Mouse (Mus musculus): ENCODE data around the gene E2f2. TPM values are rescaled to one million over a fixed set of nuclear protein-coding genes. Genes with fewer than 3 reads are reported as not detected.

Gene E2f2
- total RNA-seq (2023) = 10.1 TPM

GRCm38 (mm10) chr4:136172011-136172541, at the start of gene E2f2:
Gene E2f2 (plus strand): TSS chr4:136172394.

GRCm38 (mm10) chr4:136143193-136143976, 28.8 kb upstream of the E2f2 start, which contains the start of gene Id3:
Gene Id3 (plus strand): TSS chr4:136143497.

GRCm38 (mm10) chr4:136206033-136206893, 34.1 kb downstream of the E2f2 start, which contains the start of gene Asap3:
Gene Asap3 (plus strand): TSS chr4:136206365.

Other genes with a start within 250 kb of the E2f2 start
- gene Hmgcl, start 225.9 kb upstream of the E2f2 start, total RNA-seq (2023) = 24.9 TPM
- 6.6 TPM for gene Gale, start 208.7 kb upstream of the E2f2 start, total RNA-seq (2023)
- gene Lypla2, start 199.8 kb upstream of the E2f2 start, total RNA-seq (2023) = 105 TPM
- 40.4 TPM for gene Pithd1, start 185.1 kb upstream of the E2f2 start, total RNA-seq (2023)
- 38.8 TPM for gene Eloa, start 150.6 kb upstream of the E2f2 start, total RNA-seq (2023)
- gene Rpl11, start 119.0 kb upstream of the E2f2 start, total RNA-seq (2023) = 1,119 TPM
- gene Id3, start 28.9 kb upstream of the E2f2 start, total RNA-seq (2023) = 31.0 TPM
- gene Asap3, start 34.0 kb downstream of the E2f2 start, total RNA-seq (2023) = 0.21 TPM
- 0.62 TPM for gene Tcea3, start 75.3 kb downstream of the E2f2 start, total RNA-seq (2023)
- 10.2 TPM for gene Zfp46, start 112.3 kb downstream of the E2f2 start, total RNA-seq (2023)
- 122 TPM for gene Hnrnpr, start 138.5 kb downstream of the E2f2 start, total RNA-seq (2023)

Measured in CD4-positive naive resting alpha-beta T cell, adult 57 days (primary cell).